Mouse (Mus musculus): ENCODE measurements around the gene Bbs9. TPM values are rescaled to one million over a fixed set of nuclear protein-coding genes. Genes with fewer than 3 reads are reported as not detected.

Gene Bbs9
- polyA plus RNA-seq, 1 experiment from 2014 or later, result 19.6 TPM

DNA sequence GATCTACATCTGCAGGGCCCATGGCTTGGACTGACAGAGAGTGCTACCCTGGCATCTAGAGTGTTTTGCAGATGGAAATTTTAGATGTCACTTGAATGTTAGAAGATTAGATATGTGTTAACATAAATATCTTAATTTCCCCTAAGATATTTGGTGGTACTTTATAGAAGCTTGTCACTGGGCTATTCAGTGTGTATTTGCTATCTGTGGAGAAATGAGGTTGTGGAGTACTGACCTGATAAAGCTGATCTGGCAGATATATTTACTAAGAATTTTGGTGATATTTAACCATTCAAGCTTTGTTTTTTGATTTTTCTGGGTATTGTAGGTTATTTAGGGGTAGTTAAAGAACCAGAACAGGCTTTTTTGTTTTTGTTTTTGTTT is 276.0 kb downstream of the Bbs9 start:
- Histone ChIP-seq H3K4me1 (replicated peaks) (no peaks in the 10 kb centered on the region), H3K36me3 (no peaks in the 10 kb centered on the region)

DNA sequence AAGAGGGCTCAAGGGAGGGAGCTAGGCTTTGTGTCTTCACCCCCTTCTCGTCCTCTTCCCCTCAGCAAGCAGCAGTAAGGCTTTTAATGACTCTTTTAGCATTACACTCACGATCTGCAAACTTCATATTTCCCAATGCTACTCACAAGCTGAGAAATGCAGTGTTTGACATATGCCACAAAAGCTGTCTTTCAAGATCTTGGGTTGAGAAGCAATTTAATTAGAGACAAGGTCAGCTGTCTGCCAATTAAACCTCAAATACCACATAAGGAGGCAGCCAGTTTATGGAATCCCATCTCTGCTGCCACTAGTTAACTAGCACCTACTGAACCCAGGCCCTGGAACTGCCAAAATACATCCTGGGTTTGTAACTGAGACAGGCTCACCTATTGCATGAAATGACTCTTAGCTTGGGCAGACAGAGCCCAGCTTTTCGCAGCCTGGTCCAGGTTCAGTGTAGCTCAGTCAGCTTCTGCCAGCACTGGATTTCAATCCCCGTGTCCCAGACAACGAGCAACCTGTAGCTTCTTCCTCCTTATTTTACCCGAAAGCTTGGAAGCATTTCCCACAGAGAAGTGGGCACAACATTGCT is 278.7 kb downstream of the Bbs9 start:
- Histone ChIP-seq H3K4me3 (no peak overlapping the region), H3K9me3 (no peaks in the 10 kb centered on the region)

More for the DNA sequence above, 276.0 kb downstream of the Bbs9 start:
- no peak overlapping the region for H3K9ac ChIP-seq
- H3K4me3 ChIP-seq, result no peak overlapping the region
- ATAC-seq (ENCODE audit: low FRiP score, low read depth), result no peak
- H3K9me3 ChIP-seq, result no peaks in the 10 kb centered on the region
- H3K27ac ChIP-seq (replicated peaks), result no peak overlapping the region
- H3K27me3 ChIP-seq, result no peaks in the 10 kb centered on the region
- no peak overlapping the region for H3K4me2 ChIP-seq

DNA sequence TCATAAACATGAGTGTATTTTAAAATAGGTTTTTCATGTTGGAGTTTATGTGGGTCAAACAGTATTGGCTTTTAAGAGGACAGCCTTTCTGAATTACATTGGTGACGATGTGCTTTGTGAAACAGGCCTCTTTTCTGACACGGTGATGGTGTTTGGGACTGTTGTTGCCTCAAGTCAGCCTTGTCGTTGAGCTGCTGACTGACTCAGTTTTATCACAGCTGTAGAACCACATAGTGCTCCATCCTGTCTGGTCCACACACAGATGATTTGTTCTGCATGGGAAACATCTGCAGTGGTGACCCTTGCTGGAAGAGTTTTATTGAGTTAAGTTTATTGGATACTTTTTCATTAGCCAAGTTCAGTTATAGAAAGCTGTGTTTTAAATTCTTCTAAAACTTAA is 283.0 kb downstream of the Bbs9 start:
- Histone ChIP-seq H3K36me3 (no peaks in the 10 kb centered on the region), H3K27me3 (no peaks in the 10 kb centered on the region), H3K9me3 (no peaks in the 10 kb centered on the region), H3K27ac (replicated peaks) (no peak overlapping the region), H3K9ac (no peak overlapping the region), H3K4me1 (replicated peaks) (no peaks in the 10 kb centered on the region), H3K4me3 (no peak overlapping the region), H3K4me2 (no peak overlapping the region)
- WGBS, result 81% methylated on average over 3 of the region's 3 CpGs
- ATAC-seq (ENCODE audit: low FRiP score, low read depth), result no peak

More for the DNA sequence above, 278.7 kb downstream of the Bbs9 start:
- no peak overlapping the region for H3K9ac ChIP-seq
- 76% methylated on average over 6 of the region's 6 CpGs for WGBS
- H3K4me2 ChIP-seq, result no peak overlapping the region
- no peaks in the 10 kb centered on the region for H3K27me3 ChIP-seq
- no peak for ATAC-seq (ENCODE audit: low FRiP score, low read depth)
- no peaks in the 10 kb centered on the region for H3K36me3 ChIP-seq
- no peak overlapping the region for H3K27ac ChIP-seq (replicated peaks)
- H3K4me1 ChIP-seq (replicated peaks), result no peaks in the 10 kb centered on the region

DNA sequence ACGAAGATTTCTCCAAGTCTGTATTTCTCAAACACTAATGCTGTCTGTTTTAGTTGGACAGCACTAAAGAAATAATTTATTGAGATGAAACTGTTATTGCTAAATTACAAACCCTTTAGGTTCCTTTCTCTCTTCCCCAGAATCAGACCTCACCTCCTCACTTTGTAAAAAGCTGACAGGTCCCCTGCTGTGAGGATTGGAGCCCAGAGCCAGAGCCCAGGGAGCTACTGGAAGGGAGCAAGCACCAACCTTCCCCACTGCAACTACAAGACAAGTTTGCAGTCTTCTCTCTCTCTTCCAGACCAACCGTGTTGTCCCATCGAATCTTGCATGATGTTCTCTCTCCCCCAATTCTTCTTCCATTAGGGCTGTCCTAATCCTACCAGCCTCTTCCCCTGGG is 283.7 kb downstream of the Bbs9 start:
- Histone ChIP-seq H3K9ac (no peak overlapping the region), H3K27me3 (no peaks in the 10 kb centered on the region), H3K36me3 (no peaks in the 10 kb centered on the region), H3K4me2 (no peak overlapping the region), H3K27ac (replicated peaks) (no peak overlapping the region), H3K4me3 (no peak overlapping the region), H3K4me1 (replicated peaks) (no peaks in the 10 kb centered on the region), H3K9me3 (no peaks in the 10 kb centered on the region)
- ATAC-seq (ENCODE audit: low FRiP score, low read depth), result no peak
- WGBS, result 65% methylated on average over 3 of the region's 3 CpGs

DNA sequence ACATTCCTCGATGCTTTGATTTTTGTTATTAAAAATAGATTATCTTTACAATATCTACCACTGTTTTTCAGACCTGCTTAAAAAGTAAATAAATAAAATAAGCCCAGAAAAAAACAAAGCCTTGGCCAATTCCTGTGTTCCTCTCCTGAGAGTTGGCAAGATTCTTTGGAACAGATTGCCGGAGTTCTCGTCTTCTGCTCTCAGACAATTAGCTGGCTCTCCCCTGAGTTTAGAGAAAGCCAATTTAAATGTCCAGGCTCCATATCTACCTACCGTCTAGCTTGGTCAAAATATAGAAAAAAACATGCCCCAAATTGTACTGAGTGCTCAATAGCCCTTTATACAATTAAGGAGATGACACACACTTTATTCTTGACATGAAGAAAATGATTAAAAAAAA is 284.9 kb downstream of the Bbs9 start:
- ATAC-seq (ENCODE audit: low FRiP score, low read depth), result no peak
- no peaks in the 10 kb centered on the region for H3K27me3 ChIP-seq
- H3K36me3 ChIP-seq, result no peaks in the 10 kb centered on the region
- H3K9me3 ChIP-seq, result no peaks in the 10 kb centered on the region
- no peak overlapping the region for H3K4me2 ChIP-seq
- 58% methylated on average over 4 of the region's 4 CpGs for WGBS
- H3K27ac ChIP-seq (replicated peaks), result no peak overlapping the region
- H3K4me3 ChIP-seq, result no peak overlapping the region
- no peaks in the 10 kb centered on the region for H3K4me1 ChIP-seq (replicated peaks)
- no peak overlapping the region for H3K9ac ChIP-seq

DNA sequence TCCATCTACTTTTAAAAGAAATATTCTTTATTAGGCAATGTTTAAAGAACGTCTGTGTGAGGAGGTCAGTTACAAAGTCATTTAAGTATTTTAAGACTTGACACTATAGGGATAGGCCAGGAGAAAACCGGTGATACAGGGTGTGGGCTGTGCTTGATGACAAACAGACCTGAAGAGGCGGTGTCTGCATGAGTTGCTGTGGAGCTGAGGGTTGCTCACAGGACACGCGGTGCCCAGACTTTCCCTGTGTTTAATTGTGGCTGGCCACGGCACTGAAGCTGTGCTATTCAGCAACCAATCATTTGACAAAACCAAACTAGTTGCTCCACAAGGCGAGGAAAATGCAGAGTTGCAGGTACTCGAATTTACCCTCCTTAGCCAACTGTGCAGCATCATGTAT is 286.0 kb downstream of the Bbs9 start:
- Histone ChIP-seq H3K4me3 (no peak overlapping the region), H3K4me2 (no peak overlapping the region), H3K27ac (replicated peaks) (no peak overlapping the region), H3K27me3 (no peaks in the 10 kb centered on the region), H3K36me3 (no peaks in the 10 kb centered on the region), H3K4me1 (replicated peaks) (no peaks in the 10 kb centered on the region), H3K9ac (no peak overlapping the region), H3K9me3 (no peaks in the 10 kb centered on the region)
- no peak for ATAC-seq (ENCODE audit: low FRiP score, low read depth)
- WGBS, result 93% methylated on average over 8 of the region's 8 CpGs

DNA sequence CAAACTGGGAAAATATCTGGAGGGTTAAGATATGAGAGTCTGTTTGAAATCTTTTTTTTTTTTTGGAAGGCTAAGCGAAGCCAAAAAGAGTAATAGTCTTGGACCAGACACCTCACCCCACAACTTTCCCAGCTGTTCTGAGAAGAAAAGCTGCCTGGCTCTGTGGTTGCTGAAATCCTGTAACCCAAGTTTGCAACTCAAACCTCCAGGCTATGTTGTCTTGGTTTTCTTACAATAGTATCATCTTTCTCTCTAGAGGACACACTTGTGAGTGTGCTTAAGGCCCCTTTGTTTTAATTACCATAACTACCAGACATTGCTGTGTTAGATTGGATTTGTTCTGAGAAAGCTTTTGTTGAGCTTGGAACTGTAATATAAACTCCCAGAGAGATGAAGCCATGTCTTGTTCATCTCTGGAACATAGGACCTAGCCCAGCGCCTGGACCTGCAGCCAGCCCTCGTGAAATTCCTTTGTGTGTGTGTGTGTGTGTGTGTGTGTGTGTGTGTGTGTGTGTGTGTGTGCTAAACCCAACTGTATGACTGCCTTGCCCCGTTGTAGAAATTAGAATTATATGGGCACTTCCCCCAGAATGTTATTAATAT is 290.2 kb downstream of the Bbs9 start:
- 69% methylated on average over 4 of the region's 4 CpGs for WGBS
- H3K9ac ChIP-seq, result no peak overlapping the region
- H3K4me3 ChIP-seq, result no peak overlapping the region
- ATAC-seq (ENCODE audit: low FRiP score, low read depth), result no peak
- H3K9me3 ChIP-seq, result no peaks in the 10 kb centered on the region
- H3K4me2 ChIP-seq, result no peak overlapping the region
- no peaks in the 10 kb centered on the region for H3K4me1 ChIP-seq (replicated peaks)
- no peaks in the 10 kb centered on the region for H3K27me3 ChIP-seq
- no peaks in the 10 kb centered on the region for H3K36me3 ChIP-seq
- no peak overlapping the region for H3K27ac ChIP-seq (replicated peaks)

DNA sequence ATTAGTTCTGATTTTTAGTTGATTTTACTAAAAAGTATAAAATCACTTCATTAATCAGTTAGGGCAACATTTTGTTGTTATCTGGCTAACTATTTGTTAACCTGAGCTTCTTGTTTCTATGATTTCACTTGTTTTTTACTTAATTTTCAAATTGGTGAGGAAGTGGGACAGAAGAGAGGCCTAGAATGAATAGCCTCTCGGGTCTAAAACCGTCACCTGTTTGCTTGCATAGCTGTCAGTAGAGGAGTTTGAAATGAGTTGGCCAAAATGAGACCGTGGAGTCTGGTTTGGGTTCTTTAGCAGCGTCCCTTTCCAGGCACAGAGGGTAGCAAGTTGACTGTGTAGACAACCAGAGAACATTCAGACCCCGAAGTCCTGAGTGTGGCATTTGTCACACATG is 291.6 kb downstream of the Bbs9 start:
- no peak overlapping the region for H3K4me2 ChIP-seq
- no peaks in the 10 kb centered on the region for H3K36me3 ChIP-seq
- H3K4me1 ChIP-seq (replicated peaks), result no peaks in the 10 kb centered on the region
- no peak overlapping the region for H3K27ac ChIP-seq (replicated peaks)
- no peak overlapping the region for H3K9ac ChIP-seq
- WGBS, result 92% methylated on average over 5 of the region's 5 CpGs
- ATAC-seq (ENCODE audit: low FRiP score, low read depth), result no peak
- no peaks in the 10 kb centered on the region for H3K9me3 ChIP-seq
- no peaks in the 10 kb centered on the region for H3K27me3 ChIP-seq
- H3K4me3 ChIP-seq, result no peak overlapping the region

DNA sequence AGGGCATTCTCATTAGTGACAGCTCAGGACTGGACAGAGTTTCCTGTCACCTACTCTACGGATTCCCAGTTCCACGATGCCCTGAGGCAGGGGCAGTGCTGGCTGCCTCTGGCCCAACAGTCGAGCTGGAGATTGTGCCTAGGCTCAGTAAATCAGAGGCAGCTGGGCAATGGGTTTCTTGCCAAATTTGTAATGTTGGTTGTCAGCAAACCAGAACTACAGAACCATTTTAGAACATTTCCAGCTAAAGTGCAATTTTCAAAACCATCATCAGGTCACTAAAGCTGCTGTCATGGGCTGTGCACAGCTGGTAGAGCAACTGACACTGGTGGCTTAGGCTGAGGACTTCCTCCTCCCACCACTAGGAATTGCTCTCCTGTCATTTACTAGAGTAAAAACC is 292.3 kb downstream of the Bbs9 start:
- WGBS, result 73% methylated on average over 3 of the region's 3 CpGs
- H3K36me3 ChIP-seq, result no peaks in the 10 kb centered on the region
- no peak overlapping the region for H3K4me3 ChIP-seq
- ATAC-seq (ENCODE audit: low FRiP score, low read depth), result no peak
- no peak overlapping the region for H3K9ac ChIP-seq
- no peaks in the 10 kb centered on the region for H3K27me3 ChIP-seq
- no peak overlapping the region for H3K27ac ChIP-seq (replicated peaks)
- H3K9me3 ChIP-seq, result no peaks in the 10 kb centered on the region
- H3K4me2 ChIP-seq, result no peak overlapping the region
- no peaks in the 10 kb centered on the region for H3K4me1 ChIP-seq (replicated peaks)

DNA sequence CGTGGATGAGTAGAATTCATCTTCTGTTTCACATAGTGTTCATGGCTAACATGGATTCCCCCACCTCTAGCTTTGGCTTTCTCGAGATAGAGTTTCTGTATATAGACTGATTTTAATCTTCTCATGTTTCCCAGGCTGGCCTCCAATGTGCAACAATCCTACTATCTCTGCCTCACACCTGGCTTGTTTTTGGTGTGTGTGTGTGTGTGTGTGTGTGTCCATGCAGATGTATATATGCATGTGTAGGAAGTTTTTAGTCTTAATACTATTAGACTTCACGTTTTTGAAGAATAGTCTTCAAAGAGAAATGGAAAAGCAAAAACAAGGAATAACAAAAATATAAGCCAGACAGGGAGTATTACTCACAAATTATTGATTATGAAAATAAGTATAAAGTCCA is 296.3 kb downstream of the Bbs9 start:
- H3K9me3 ChIP-seq, result no peaks in the 10 kb centered on the region
- WGBS, result 90% methylated on average over 3 of the region's 3 CpGs
- no peak for ATAC-seq (ENCODE audit: low FRiP score, low read depth)
- H3K27ac ChIP-seq (replicated peaks), result no peak overlapping the region
- H3K4me1 ChIP-seq (replicated peaks), result no peaks in the 10 kb centered on the region
- no peaks in the 10 kb centered on the region for H3K27me3 ChIP-seq
- no peaks in the 10 kb centered on the region for H3K36me3 ChIP-seq
- H3K9ac ChIP-seq, result no peak overlapping the region
- H3K4me3 ChIP-seq, result no peak overlapping the region
- no peak overlapping the region for H3K4me2 ChIP-seq

DNA sequence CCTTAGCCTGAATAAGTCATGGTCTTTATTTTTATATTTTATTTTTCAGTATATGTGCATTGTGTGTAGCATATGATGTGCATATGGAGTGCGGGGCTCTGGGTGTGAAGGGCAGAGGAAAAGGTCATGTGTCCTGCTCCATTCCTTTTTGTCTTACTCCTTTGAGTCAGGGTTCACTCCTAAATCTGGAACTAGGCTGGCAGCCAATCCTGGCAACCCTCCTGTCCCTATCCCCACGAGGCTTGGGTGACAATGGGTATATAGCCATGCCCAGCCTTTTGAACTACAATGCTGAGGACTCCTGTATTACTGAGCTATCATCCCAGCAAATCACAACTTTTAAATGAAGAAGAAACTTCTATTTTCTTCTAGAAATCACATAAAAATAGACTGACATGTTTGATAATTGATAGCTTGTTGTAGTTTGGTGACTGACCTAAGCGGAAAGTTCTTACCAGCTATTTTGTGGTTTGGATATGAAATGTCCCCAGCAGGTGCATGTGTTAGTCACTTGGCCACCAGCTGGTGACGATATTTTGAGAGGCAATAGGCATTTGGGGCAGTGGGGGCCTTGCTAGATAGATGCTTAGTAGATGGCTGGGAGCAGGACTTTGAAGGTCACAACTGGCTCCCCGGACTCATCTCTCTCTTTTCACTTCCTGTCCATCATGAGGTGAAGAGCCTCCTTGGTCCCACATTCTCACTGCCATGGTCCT is 300.9 kb downstream of the Bbs9 start:
- 80% methylated on average over 5 of the region's 5 CpGs for WGBS
- H3K27ac ChIP-seq (replicated peaks), result no peak overlapping the region
- no peak overlapping the region for H3K9ac ChIP-seq
- H3K4me2 ChIP-seq, result no peak overlapping the region
- no peak overlapping the region for H3K4me3 ChIP-seq
- no peak for ATAC-seq (ENCODE audit: low FRiP score, low read depth)
- no peaks in the 10 kb centered on the region for H3K36me3 ChIP-seq
- no peaks in the 10 kb centered on the region for H3K9me3 ChIP-seq
- no peaks in the 10 kb centered on the region for H3K4me1 ChIP-seq (replicated peaks)
- H3K27me3 ChIP-seq, result no peaks in the 10 kb centered on the region

DNA sequence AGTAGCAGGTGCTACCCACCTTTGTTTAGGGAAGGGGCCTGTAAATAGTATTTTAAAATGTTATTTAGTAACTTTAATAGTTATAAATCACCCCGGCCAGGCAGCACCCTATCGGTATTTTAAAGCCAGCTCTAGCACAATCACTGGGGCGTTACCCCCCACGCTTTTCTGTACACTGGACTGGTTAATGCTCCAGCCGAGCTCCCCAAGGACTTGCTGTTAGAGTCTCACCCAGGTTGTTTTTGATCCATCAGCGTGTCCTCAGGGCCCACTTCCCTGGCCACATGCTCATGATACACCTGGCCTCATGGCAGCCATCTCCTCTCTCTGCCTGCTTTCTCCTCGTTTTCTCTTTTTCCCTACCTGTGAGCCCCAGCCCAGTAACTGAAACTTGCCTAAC is 301.9 kb downstream of the Bbs9 start:
- H3K9ac ChIP-seq, result no peak overlapping the region
- H3K4me1 ChIP-seq (replicated peaks), result no peaks in the 10 kb centered on the region
- no peaks in the 10 kb centered on the region for H3K9me3 ChIP-seq
- ATAC-seq (ENCODE audit: low FRiP score, low read depth), result no peak
- no peak overlapping the region for H3K4me2 ChIP-seq
- H3K27me3 ChIP-seq, result no peaks in the 10 kb centered on the region
- H3K27ac ChIP-seq (replicated peaks), result no peak overlapping the region
- H3K36me3 ChIP-seq, result no peaks in the 10 kb centered on the region
- 92% methylated on average over 7 of the region's 7 CpGs for WGBS
- H3K4me3 ChIP-seq, result no peak overlapping the region

Data from hindbrain, embryonic 15.5 days (tissue).